Mouse (Mus musculus) c-Kit-negative CD71-positive TER-119-positive erythroid progenitor cells, embryonic 14.5 days (primary cell): ENCODE measurements at regions not wholly inside any gene's neighbourhood (a gene's known extent, or its start where the extent isn't known, plus 50 kb on each side); places are given as distances from the start of the nearest gene placed in this dataset.

Experiments
- DNase-seq: peaks from one replicate; pipeline ENCODE4 v3.0.0-alpha.2; 2013; ENCODE audit warnings: low read depth, low spot score

GRCm38 (mm10) chr7:68945886-68946863, 197.1 kb upstream of the Arrdc4 start:
- no peak for DNase-seq

- no peak for DNase-seq
These were observed 181.7 kb upstream of the Arrdc4 start for GRCm38 (mm10) chr7:68930627-68931334.

GRCm38 (mm10) chr7:68929669-68930068, 180.6 kb upstream of the Arrdc4 start:
- no peak for DNase-seq

GRCm38 (mm10) chr7:68925640-68926039, 176.6 kb upstream of the Arrdc4 start:
- DNase-seq = no peak

- no peak for DNase-seq
These were observed 169.8 kb upstream of the Arrdc4 start for GRCm38 (mm10) chr7:68918632-68919435.

GRCm38 (mm10) chr7:68917876-68918200, 168.8 kb upstream of the Arrdc4 start:
- no peak for DNase-seq

GRCm38 (mm10) chr7:68917137-68917875, 168.3 kb upstream of the Arrdc4 start:
- no peak for DNase-seq

- DNase-seq = no peak
These were observed 166.9 kb upstream of the Arrdc4 start for GRCm38 (mm10) chr7:68915976-68916375.

- DNase-seq = no peak
These were observed 165.3 kb upstream of the Arrdc4 start for GRCm38 (mm10) chr7:68914344-68914743.

GRCm38 (mm10) chr7:68911989-68912655, 163.1 kb upstream of the Arrdc4 start:
- DNase-seq = no peak

GRCm38 (mm10) chr7:68911562-68911961, 162.5 kb upstream of the Arrdc4 start:
- DNase-seq = no peak

GRCm38 (mm10) chr7:68909694-68910093, 160.7 kb upstream of the Arrdc4 start:
- DNase-seq = no peak

GRCm38 (mm10) chr7:68908401-68908834, 159.4 kb upstream of the Arrdc4 start:
- DNase-seq = no peak

GRCm38 (mm10) chr7:68907867-68908266, 158.8 kb upstream of the Arrdc4 start:
- no peak for DNase-seq

- no peak for DNase-seq
These were observed 157.8 kb upstream of the Arrdc4 start for GRCm38 (mm10) chr7:68906771-68907395.

- DNase-seq = no peak
These were observed 156.8 kb upstream of the Arrdc4 start for GRCm38 (mm10) chr7:68905793-68906192.

GRCm38 (mm10) chr7:68886173-68886572, 137.1 kb upstream of the Arrdc4 start:
- DNase-seq = no peak

GRCm38 (mm10) chr7:68873008-68873407, 124.0 kb upstream of the Arrdc4 start:
- no peak for DNase-seq

- no peak for DNase-seq
These were observed 115.4 kb upstream of the Arrdc4 start for GRCm38 (mm10) chr7:68864322-68865031.
